Mouse (Mus musculus) hindbrain, embryonic 14.5 days (tissue): Measurements from ENCODE around the gene Rab3gap1. TPM values are rescaled to one million over a fixed set of nuclear protein-coding genes. Genes with fewer than 3 reads are reported as not detected.
A peak's percentile ranks its signal among the peaks of the same experiment; 100 is the strongest.

Experiments
- ATAC-seq: fragments of 200-750 bp; cut with Nextera tagmentation; 2 replicates; pipeline ENCODE4 v1.8.0; 2017; ENCODE audit warnings: moderate number of reproducible peaks, mild to moderate bottlenecking, moderate TSS enrichment, moderate library complexity; ENCODE audit not compliant: low FRiP score
- DNase-seq: peaks from one replicate; pipeline ENCODE4 v3.0.0-alpha.2; 2015; ENCODE audit warnings: low spot score
- H3K27ac ChIP-seq: fragments of 300-500 bp; sonication (generic); 2 replicates; pipeline ENCODE4 v1.5.1; 2014; ENCODE audit warnings: mild to moderate bottlenecking, moderate library complexity
- H3K27me3 ChIP-seq: fragments of 300-500 bp; sonication (generic); 2 replicates; pipeline ENCODE4 v1.6.1; 2014; ENCODE audit warnings: mild to moderate bottlenecking, low read length, mixed read lengths; ENCODE audit not compliant: control insufficient read depth, insufficient read depth
- H3K36me3 ChIP-seq: fragments of 300-500 bp; sonication (generic); replicated peaks from 2 replicates; pipeline ENCODE4 v1.6.1; 2014; ENCODE audit not compliant: control insufficient read depth, insufficient read depth
- H3K4me1 ChIP-seq: fragments of 300-500 bp; sonication (generic); replicated peaks from 2 replicates; pipeline ENCODE4 v1.6.1; 2014; ENCODE audit warnings: antibody characterized with exemption, low read length, mixed read lengths; ENCODE audit not compliant: control insufficient read depth, insufficient read depth
- H3K4me2 ChIP-seq: fragments of 300-500 bp; sonication (generic); replicated peaks from 2 replicates; pipeline ENCODE4 v1.6.1; 2014; ENCODE audit warnings: mild to moderate bottlenecking, moderate library complexity
- H3K4me3 ChIP-seq: fragments of 300-500 bp; sonication (generic); replicated peaks from 2 replicates; pipeline ENCODE4 v1.5.1; 2014; ENCODE audit warnings: mild to moderate bottlenecking, low read length
- H3K9ac ChIP-seq: fragments of 300-500 bp; sonication (generic); 2 replicates; pipeline ENCODE4 v1.6.1; 2014
- H3K9me3 ChIP-seq: fragments of 300-500 bp; sonication (generic); 2 replicates; pipeline ENCODE4 v1.6.1; 2016; ENCODE audit warnings: low read length; ENCODE audit not compliant: control insufficient read depth
- whole genome bisulfite sequencing: fragments of 180-500 bp; shearing (Covaris S2); extraction: QIAGEN DNeasy Blood & Tissue Kit; methylation state at CpG from one replicate; pipeline ENCODE4 v1.1.7; 2014; 5-methylcytosine and 5-hydroxymethylcytosine counted together
- polyA plus RNA-seq: library from polyadenylated mRNA; unstranded; fragments of >200 nt; fragmentation: Nextera tagmentation; extraction: Ambion mirVana; gene quantifications from 2 replicates; pipeline ENCODE4 v1.2.1, GENCODE M21; 2014

Gene Rab3gap1
- polyA plus RNA-seq, 1 experiment from 2014 or later = 26.0 TPM

- ATAC-seq = no peak
- Histone ChIP-seq H3K27me3 (no peaks in the 10 kb centered on the region), H3K4me2 (no peak within 1 kb of the TSS), H3K27ac (no peak within 1 kb of the TSS), H3K4me1 (no peaks in the 10 kb centered on the region), H3K9ac (no peak within 1 kb of the TSS), H3K4me3 (no peak within 1 kb of the TSS), H3K9me3 (peaks cover 13% of the 10 kb centered on the region), H3K36me3 (no peaks in the 10 kb centered on the region)
- WGBS = 63% methylated on average over 14 of the region's 14 CpGs
- no peak for DNase-seq
These were observed 13.9 kb upstream of the Rab3gap1 start, which contains the start of gene Map3k19 for GRCm38 (mm10) chr1:127854486-127855222. Gene Map3k19, minus strand, starts transcription at chr1:127855031.

- no peak overlapping the region for H3K4me2 ChIP-seq
- no peaks in the 10 kb centered on the region for H3K36me3 ChIP-seq
- H3K4me1 ChIP-seq = no peaks in the 10 kb centered on the region
- no peak overlapping the region for H3K27ac ChIP-seq
- H3K4me3 ChIP-seq = no peak overlapping the region
- no peaks in the 10 kb centered on the region for H3K9me3 ChIP-seq
- H3K9ac ChIP-seq = no peak overlapping the region
- WGBS = 86% methylated on average over 9 of the region's 9 CpGs
- DNase-seq (no peak), ATAC-seq (no peak)
- H3K27me3 ChIP-seq = no peaks in the 10 kb centered on the region
These were observed 9.5 kb upstream of the Rab3gap1 start for GRCm38 (mm10) chr1:127858945-127859648.

- no peak overlapping the region for H3K4me3 ChIP-seq
- H3K27ac ChIP-seq = no peak overlapping the region
- no peaks in the 10 kb centered on the region for H3K9me3 ChIP-seq
- H3K36me3 ChIP-seq = no peaks in the 10 kb centered on the region
- no peak for DNase-seq
- no peak overlapping the region for H3K9ac ChIP-seq
- no peaks in the 10 kb centered on the region for H3K4me1 ChIP-seq
- WGBS = 90% methylated on average over 6 of the region's 6 CpGs
- no peak for ATAC-seq
- no peaks in the 10 kb centered on the region for H3K27me3 ChIP-seq
- H3K4me2 ChIP-seq = no peak overlapping the region
These were observed 8.7 kb upstream of the Rab3gap1 start for GRCm38 (mm10) chr1:127859799-127860400.

DNA sequence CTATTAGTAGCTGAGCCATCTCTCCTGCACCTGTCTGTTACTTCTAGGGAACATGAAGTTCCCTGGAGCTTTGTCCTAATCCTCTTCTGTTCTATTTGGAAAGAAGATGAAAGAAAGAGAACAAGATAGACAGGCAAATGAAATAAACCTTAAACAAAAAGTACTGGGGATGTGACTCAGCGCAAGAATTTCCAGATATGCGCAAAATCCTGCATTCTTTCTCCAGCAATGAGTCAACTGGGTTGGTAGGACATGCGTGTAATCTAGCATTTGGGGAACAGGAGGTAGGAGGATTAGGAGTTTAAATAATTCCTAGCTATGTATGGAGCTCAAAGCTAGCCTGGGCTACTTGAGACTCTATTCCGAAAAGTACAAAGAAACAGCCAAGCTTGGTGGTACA, 8.1 kb upstream of the Rab3gap1 start:
- Histone ChIP-seq H3K4me1 (no peaks in the 10 kb centered on the region), H3K9ac (no peak overlapping the region), H3K36me3 (no peaks in the 10 kb centered on the region), H3K27ac (no peak overlapping the region), H3K27me3 (no peaks in the 10 kb centered on the region), H3K4me2 (no peak overlapping the region), H3K9me3 (no peaks in the 10 kb centered on the region), H3K4me3 (no peak overlapping the region)
- no peak for ATAC-seq
- WGBS = 96% methylated on average over 4 of the region's 4 CpGs
- no peak for DNase-seq

- H3K9ac ChIP-seq = no peak overlapping the region
- no peaks in the 10 kb centered on the region for H3K36me3 ChIP-seq
- no peak overlapping the region for H3K4me3 ChIP-seq
- DNase-seq (no peak), ATAC-seq (no peak)
- H3K27me3 ChIP-seq = no peaks in the 10 kb centered on the region
- no peaks in the 10 kb centered on the region for H3K9me3 ChIP-seq
- no peak overlapping the region for H3K27ac ChIP-seq
- H3K4me1 ChIP-seq = no peaks in the 10 kb centered on the region
- no peak overlapping the region for H3K4me2 ChIP-seq
- WGBS = 92% methylated on average over 5 of the region's 5 CpGs
These were observed 6.7 kb upstream of the Rab3gap1 start for GRCm38 (mm10) chr1:127861900-127862299.

- H3K36me3 ChIP-seq = no peaks in the 10 kb centered on the region
- H3K9me3 ChIP-seq = no peaks in the 10 kb centered on the region
- H3K9ac ChIP-seq = no peak overlapping the region
- peak; percentile 24 for DNase-seq
- no peak overlapping the region for H3K4me2 ChIP-seq
- H3K4me1 ChIP-seq = no peaks in the 10 kb centered on the region
- no peak overlapping the region for H3K4me3 ChIP-seq
- ATAC-seq = no peak
- no peaks in the 10 kb centered on the region for H3K27me3 ChIP-seq
- 48% methylated on average over 7 of the region's 7 CpGs for WGBS
- no peak overlapping the region for H3K27ac ChIP-seq
These were observed 4.8 kb upstream of the Rab3gap1 start for GRCm38 (mm10) chr1:127863806-127864205.

- no peak for ATAC-seq
These were observed 703 bp downstream of the Rab3gap1 start for GRCm38 (mm10) chr1:127869276-127869675.

GRCm38 (mm10) chr1:127899401-127899800, 30.8 kb downstream of the Rab3gap1 start:
- no peak overlapping the region for H3K4me3 ChIP-seq
- no peak overlapping the region for H3K9ac ChIP-seq
- 91% methylated on average over 1 of the region's 1 CpGs for WGBS
- H3K4me2 ChIP-seq = no peak overlapping the region
- no peak overlapping the region for H3K27ac ChIP-seq
- DNase-seq = no peak
- no peaks in the 10 kb centered on the region for H3K27me3 ChIP-seq
- no peaks in the 10 kb centered on the region for H3K9me3 ChIP-seq
- H3K4me1 ChIP-seq = no peaks in the 10 kb centered on the region
- ATAC-seq = no peak
- H3K36me3 ChIP-seq = peaks cover 12% of the 10 kb centered on the region

More at GRCm38 (mm10) chr1:127869276-127869675, 703 bp downstream of the Rab3gap1 start:
- H3K9ac ChIP-seq = peak overlapping the region; percentile 73
- H3K27me3 ChIP-seq = no peaks in the 10 kb centered on the region
- H3K4me1 ChIP-seq = peaks cover 9% of the 10 kb centered on the region; the same call in 1 of the 2 replicates
- peak overlapping the region; percentile 66 for H3K4me3 ChIP-seq
- H3K4me2 ChIP-seq = peak overlapping the region; percentile 64
- DNase-seq = no peak
- H3K9me3 ChIP-seq = no peaks in the 10 kb centered on the region
- 46% methylated on average over 8 of the region's 8 CpGs for WGBS
- peaks cover 9% of the 10 kb centered on the region for H3K36me3 ChIP-seq
- H3K27ac ChIP-seq = peak overlapping the region; percentile 80

GRCm38 (mm10) chr1:127904774-127905385, 36.3 kb downstream of the Rab3gap1 start:
- ATAC-seq = 0 out of 2 replicates have a peak, but pooled peaks have one; percentile 34
- Histone ChIP-seq H3K4me3 (no peak overlapping the region), H3K27ac (no peak overlapping the region), H3K4me2 (no peak overlapping the region), H3K9ac (no peak overlapping the region), H3K36me3 (peaks cover 34% of the 10 kb centered on the region), H3K4me1 (no peaks in the 10 kb centered on the region), H3K27me3 (no peaks in the 10 kb centered on the region), H3K9me3 (no peaks in the 10 kb centered on the region)
- WGBS = 15% methylated on average over 2 of the region's 2 CpGs
- DNase-seq = no peak
